Mouse (Mus musculus): ENCODE measurements around the gene Rabggtb. TPM values are rescaled to one million over a fixed set of nuclear protein-coding genes. Genes with fewer than 3 reads are reported as not detected.

Rabggtb gene
- total RNA-seq, 2 experiments from 2014 or later, result 72.8 to 73.1 TPM

DNA sequence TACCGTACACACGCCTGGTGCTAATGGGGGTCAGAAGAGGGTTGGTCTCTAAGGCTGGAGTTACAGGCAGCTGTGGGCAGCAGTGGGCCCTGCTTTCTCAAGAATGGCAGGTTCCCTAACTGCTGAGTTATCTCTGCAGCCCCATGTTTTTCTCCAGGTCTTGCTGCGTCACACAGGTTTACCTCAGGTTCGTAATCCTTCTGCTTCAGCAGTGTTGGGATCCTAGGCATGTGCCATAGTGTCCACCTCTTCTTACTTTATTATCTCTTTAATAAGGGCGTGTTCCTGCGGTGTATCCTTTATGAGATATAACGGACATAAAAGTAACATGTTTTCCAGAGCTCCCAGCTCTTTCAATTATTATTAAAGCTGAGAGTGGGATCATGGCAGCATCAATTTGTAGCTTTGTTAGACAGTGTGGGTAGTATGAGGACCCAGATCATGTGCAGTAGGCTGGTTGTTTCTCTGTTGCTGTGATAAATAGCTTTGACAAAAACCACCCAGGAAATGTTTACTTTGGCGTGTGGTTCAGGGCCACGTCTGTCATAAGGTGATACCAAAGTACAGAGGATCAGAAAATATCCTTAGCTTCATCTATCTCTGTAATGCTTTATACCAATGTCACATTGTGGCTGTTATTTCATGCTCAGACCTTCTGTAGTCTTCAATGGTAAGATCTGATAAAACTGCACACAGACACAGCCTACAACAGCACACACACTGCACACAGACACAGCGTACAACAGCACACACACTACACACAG is 8.5 kb upstream of the Rabggtb start:
- DNase-seq (ENCODE audit: extremely low spot score in 1 of 2, low spot score in 1 of 2), result no peak

DNA sequence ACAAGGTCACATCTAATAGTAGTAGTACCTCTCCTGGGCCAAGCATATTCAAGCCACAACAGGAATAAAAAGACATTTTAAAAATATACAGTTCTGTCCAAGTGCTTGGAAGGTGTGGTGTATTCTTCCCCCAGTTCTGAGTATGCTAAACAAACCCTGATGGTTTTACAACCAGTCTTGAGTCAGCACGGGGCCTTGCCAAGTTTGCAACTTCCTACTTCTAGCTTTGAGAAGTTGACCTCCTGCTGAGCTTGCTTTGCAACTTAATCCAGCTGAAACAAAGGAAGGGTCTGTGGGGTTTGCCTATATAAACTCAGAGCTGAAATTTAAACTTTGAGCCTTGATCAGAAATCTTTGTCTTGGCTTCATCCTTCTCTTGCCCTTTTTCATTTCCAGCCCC is 4.4 kb upstream of the Rabggtb start:
- no peak for DNase-seq (ENCODE audit: extremely low spot score in 1 of 2, low spot score in 1 of 2)

DNA sequence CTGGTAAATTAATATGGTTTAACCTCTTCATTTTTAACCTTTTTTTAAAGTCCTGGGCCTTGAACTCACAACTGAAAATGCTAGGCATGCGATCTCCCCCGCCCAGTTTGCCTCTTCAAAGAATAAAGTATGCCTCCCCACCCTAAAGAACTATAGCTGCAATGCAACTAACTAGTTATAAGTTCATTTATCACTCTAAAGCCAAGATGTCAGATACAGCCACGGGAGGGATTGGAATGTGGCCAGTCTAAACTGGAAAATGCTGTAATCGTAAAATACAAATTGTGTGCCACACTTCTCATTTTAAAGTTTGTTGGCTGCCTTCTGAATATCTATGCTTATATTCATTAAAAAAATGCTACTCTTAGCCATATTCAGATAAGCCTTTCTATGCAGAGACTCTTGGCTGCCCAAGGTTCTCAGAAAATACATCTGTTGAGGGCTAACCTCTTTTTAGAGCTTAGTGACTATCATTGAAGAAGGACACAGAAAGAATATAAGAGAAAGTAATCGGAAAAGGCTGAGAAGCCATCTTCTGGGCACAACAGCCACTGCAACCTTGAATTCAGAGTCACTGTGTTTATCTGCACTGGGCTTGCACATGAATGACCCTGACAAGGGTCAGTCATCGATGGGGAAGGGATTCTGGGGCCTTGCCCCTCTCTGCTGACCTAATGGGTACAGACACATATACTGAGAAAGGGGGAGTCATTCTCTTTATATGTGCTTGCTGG is 868 bp upstream of the Rabggtb start:
- no peak for DNase-seq (ENCODE audit: extremely low spot score in 1 of 2, low spot score in 1 of 2)

DNA sequence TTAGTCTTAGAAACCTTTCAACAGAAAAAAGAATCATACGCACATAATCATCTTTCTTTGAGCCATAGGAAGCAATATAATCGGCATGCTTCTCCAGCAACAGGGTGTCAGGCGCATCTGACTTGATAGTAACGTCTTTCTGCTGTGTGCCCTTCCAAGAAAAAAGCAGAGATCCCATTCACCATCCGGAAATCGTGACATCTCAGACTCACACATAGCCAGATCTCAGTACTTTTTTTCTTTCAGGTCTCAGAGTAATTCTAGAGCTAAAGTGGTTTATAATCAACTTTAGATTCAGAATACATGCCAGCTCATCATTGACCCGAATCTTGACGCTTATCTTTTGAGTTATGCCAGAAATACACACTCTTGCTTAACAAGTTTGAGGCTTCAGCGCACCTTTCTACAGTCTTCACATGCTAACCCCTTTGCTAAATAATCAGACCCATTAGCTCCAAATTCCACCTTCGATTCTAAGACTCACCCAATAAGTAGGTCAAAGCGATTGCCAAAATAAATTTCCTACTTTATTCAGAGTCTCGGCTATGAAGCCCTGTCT is 848 bp downstream of the Rabggtb start:
- no peak for DNase-seq (ENCODE audit: extremely low spot score in 1 of 2, low spot score in 1 of 2)

DNA sequence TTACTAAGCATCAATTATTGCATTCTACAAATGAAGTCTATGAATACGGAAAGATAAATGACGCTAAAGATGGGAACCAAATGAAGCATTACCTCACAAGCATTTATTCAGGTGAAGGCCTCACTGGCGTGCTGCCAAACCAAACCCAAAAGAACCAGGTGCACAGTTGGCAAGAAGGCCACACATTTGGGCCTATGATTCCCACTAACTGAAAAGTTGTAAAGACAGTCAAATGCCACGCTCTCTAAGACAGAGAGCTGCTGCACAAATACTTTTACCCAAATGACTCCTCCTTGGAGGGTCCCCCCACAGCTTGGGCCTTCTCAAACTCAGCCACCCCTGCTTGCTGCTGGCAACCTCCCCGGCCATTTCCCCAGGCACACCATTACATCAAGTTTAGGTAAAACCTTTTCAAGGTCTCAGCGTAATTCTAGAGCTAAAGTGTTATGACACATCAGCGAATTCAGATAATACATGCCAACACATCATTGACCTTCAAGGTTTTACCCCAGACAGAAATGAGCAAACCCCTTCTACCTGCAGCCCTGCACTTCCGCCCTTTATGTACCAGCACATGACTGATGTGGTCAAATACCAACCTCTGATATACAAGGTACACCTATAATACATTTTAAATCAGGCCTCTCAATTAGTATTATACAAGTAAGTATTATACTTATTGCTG is 1.5 kb downstream of the Rabggtb start:
- no peak for DNase-seq (ENCODE audit: extremely low spot score in 1 of 2, low spot score in 1 of 2)

DNA sequence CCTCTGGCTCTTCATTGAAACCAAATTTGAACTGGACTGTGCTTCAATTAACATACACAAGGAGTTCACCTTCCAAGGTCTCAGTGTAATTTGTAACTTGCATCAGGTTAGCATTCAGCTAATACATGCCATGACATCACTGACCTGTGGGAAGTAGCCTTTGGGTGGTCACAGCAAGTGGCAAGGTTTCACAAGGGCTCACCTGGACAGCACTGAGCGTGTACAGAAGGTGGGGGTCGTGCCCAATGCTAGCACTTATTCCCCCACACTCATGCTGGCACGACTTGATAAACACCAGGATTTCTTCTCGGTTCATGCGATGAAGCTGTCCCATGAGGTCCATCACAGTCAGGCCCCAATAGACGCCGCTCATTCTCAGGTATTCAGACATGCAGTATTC is 2.3 kb downstream of the Rabggtb start:
- DNase-seq (ENCODE audit: extremely low spot score in 1 of 2, low spot score in 1 of 2), result no peak

DNA sequence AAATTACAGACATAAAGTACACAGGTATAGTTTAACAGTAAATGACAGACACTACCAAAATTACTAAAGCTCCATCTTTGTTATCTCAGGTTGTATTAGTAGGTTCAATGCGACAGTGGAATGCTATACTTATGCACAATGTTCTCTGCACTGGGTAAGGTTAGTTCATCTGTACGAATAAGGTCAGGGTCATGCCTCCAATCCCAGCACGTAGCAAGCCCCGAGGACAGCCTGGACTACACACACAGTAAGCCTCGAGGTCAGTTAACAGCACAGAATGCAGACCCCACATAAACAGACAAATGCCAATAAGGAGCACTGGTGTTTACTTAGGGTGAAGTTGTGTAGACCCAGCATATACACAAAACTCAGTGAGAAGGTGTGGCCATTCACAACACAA is 3.9 kb downstream of the Rabggtb start:
- no peak for DNase-seq (ENCODE audit: extremely low spot score in 1 of 2, low spot score in 1 of 2)

DNA sequence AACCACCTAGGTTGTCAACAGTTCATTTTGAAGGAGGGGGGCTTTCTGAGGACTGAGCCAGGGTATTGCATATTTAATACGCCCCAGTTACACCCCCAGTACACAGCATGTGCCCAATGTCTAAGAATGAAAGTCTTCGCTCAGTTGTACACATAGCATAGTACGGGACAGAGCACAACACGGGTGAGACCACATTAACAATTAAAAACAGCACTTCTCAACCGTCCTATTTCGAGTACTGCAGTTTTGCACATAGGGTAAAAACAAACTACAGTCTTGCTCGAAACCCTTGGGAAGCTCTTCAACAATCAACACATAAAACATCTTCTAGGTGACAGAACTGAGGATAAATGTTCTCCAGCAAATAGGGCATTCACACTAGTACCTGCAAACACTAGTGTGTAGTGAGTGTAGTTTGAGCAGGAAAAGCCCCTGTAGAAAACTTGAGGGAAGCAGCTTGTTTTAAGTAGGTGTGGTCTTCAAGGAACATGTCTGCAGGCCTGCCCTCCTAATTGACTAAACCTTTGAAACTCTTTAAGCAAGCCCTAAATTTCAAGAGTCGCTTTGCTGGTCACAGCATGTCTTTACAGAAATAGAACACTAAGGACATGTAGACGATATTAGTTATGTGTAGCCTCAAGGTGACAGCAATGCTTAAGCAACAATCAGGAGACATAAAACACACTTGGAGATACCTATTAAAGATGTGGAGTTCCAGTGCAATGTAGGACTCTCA is 6.5 kb downstream of the Rabggtb start, which contains the start of gene Msh4:
TSS of gene Msh4 (minus strand) at position 3 of the 736 bp plus-strand sequence.
- no peak for DNase-seq (ENCODE audit: extremely low spot score in 1 of 2, low spot score in 1 of 2)

DNA sequence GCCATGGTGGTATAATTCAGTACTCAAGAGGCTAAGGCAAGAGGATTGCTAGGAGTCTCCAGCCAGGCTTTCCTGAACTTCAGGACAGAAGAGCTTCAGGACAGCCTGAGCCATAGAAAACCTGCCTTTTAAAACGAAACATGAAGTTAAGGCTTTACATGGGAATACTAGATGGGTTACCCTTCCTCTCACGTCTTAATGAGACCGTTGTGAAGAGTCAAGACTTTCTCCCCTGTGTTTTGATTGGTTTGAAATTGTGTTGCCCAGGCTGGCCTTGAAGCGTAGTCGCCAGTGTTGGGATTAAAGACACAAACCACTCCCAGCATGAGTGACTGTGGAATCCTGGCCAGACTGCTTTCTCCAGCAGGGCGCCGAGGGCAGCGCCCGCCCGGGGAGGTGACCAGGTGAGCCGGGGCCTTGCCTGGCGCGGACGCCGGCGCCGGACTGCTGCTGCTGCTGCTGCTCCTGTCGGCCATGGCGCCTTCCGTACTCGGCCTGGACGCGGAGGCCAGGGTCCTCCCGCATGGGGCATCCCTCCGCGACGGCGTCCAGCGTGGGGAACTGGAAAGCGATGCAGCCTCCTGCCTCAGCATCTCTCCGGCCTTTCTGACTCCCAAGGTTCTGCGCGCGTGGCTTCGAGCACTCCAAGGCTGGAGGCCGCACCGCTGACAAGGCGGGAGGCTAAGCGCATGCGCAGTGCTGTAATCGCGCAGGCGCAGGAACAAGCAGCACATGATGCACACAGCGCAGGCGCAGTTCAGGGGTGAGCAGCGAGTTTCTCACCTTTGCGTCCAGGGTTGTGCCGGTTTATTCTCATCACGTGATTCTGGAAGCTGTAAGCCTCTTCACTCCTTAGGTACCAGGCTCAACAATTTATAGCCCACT is 7.3 kb downstream of the Rabggtb start:
- DNase-seq (ENCODE audit: extremely low spot score in 1 of 2, low spot score in 1 of 2), result no peak

DNA sequence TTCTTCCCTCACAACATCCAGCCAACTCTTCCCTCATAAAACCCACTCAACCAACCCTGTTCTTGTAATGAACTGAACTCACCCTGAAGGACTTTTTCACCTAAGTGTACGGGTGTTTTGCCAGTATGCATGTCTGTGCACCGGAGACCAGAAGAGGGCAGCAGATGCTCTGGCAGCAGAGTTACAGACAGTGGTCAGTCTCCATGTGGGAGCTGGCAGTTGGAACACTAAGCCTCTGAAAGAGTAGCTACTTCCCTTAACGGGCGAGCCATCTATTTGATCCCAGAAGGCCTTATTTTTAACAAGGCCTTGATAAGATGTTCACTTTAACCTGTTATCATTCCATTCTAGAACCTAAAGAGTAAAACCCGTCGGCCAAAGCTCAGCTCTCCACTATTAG is 8.2 kb downstream of the Rabggtb start:
- peak in 1 of 2 experiments; percentile 20 for DNase-seq (ENCODE audit: extremely low spot score in 1 of 2, low spot score in 1 of 2)

DNA sequence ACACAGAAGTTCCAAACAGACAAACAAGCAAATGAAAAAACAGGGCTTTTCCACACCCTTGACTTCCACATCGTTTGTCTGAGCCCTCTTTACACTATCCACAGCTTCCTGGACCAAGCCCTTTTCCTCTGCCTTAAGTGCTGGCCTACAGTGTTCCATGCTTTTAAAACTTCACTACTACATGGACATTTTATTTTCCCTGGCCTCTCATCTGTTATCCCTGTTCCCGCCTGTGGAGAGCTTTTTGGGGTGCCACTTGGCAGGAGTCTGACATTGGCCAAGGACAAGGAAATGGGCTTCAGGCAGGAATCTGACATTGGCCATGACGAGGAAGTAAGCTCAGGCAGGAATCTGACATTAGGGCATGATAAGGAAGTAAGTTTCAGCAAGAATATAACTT is 10.2 kb downstream of the Rabggtb start:
- DNase-seq (ENCODE audit: extremely low spot score in 1 of 2, low spot score in 1 of 2), result no peak

DNA sequence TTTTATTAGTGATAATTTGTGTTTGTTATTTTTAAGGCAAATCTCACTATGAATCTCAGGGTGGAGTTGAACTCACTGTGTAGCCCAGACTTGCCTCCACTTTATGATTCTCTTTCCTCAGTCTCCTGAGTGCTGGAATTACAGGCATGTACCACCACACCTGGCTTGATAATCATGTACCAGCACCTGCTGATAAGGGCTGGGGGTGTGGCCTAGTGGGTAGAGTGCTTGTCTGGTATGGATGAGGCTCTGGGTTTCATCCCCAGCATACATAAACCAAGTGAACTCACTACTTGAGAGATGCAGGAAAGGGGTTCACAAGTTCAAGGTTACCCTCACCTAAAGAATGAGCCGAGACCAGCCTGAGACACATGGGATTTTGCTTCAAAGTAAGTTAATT is 10.9 kb downstream of the Rabggtb start:
- DNase-seq (ENCODE audit: extremely low spot score in 1 of 2, low spot score in 1 of 2), result no peak

DNA sequence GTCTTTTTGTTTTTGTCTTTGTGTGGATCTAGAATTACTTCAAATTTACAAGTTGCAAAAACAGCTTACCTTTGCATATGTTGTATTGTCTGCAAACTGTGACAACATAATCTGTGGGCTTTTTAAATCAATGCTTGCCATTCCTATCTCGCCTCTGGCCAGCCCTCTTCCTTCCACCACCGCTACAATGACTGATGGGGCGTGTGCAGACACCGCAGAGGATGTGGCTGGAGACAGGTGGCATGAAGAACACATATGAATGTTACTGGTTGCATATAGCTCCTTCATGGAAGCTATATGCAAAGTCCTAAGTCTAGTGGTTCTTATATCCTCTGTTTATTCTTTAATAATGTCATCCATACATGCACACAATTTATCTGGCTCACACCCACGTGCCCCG is 15.6 kb downstream of the Rabggtb start:
- DNase-seq (ENCODE audit: extremely low spot score in 1 of 2, low spot score in 1 of 2), result no peak

DNA sequence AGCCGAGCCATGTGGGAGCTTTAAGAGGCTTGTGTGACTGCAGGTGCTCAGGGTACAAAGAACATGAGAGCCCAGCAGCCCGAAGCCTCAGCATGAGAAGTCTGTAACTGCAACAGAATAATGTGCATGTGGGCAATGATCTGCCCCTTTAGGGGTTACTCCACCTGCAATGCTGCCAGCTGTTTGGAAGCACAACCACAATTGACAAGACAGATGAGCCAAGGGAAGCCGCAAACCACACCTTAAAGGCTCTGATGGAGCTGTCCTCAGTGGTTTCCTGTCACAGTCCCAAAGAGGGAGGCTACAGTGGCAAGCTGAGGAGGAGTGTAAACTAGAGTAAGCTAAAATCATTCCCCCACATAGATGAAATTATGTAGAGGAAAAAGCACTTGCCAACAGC is 17.4 kb downstream of the Rabggtb start:
- no peak for DNase-seq (ENCODE audit: extremely low spot score in 1 of 2, low spot score in 1 of 2)

DNA sequence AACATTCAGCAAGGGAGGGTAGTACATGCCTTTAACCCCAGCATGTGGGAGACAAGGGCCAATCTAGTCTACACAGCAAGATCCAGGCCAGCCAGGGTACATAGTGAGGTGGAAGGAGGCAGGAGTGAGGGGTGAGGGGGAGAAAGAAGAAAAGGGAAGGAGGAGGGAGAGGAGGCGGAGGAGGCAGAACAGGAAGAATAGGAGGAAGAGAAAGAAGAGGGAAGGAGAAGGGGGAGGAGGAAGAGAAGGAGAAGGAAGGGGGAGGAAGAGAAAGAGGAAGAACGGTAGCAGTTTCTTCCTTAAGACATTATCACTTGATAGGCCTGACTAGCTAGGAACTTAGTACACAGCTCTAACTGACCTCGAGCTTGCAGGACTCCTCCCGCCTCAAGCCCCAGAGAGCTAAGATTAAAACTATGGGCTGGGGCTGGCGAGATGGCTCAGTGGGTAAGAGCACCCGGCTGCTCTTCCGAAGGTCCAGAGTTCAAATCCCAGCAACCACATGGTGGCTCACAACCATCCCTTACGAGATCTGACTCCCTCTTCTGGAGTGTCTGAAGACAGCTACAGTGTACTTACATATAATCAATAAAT is 23.5 kb downstream of the Rabggtb start:
- no peak for DNase-seq (ENCODE audit: extremely low spot score in 1 of 2, low spot score in 1 of 2)

DNA sequence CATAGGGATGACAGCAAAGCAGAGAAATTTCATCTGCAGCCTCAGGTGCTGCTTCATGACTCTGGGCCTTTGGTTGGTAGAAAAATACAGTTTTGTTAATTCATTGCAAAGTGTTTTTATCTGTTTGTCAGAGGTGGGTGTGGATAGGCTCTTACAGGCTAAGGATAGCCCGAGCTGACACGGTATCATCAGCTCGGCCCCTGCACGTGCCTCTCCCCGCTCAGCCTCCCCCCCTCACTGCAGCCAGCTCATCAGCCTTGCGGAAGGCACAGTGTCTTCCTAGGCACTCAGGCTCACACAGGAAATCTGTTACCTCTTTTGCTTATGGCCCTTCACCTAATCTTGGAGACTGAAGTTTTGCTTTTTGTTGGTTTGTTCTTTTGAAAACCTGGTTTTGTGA is 24.7 kb downstream of the Rabggtb start:
- DNase-seq (ENCODE audit: extremely low spot score in 1 of 2, low spot score in 1 of 2), result no peak

DNA sequence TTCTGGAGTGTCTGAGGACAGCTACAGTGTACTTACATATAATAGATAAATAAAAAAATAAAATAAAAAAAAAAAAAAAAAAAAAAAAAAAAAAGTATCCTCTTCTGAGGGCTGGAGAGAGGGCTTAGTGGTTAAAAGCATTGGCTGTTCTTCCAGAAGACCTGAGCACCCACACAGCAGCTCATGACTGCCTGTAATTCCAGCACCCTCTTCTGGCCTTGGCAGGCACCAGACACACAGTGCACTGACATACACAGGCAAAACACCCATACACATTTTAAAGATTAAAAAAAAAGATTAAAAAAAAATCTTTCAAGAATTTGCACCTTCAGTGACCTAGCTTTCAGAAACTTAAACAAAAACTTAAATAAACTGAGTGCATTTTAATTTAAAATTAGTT is 26.5 kb downstream of the Rabggtb start:
- DNase-seq (ENCODE audit: extremely low spot score in 1 of 2, low spot score in 1 of 2), result no peak

DNA sequence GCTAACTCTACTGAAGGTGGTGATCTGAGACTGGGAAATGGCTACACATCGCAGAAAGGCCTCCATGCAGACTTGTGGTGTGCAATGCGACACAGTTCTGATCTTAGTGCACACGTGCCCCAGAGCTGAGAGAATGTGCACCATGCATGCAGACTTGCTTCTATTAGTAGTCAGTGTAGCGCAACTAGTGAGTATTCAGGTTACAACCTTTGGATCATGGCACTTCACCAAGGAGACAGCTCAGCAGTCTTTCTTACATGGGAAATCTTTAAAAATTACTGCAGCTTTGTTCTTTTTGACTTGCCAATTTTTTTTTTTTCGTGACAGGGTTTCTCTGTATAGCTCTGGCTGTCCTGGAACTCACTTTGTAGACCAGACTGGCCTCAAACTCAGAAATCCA is 41.4 kb downstream of the Rabggtb start:
- DNase-seq (ENCODE audit: extremely low spot score in 1 of 2, low spot score in 1 of 2), result no peak

Data from layer of hippocampus, postnatal 25 days (tissue).